Mouse (Mus musculus) lung, adult 2 months (tissue): ENCODE results near the gene Spint1.

ENCODE experiments used
- CTCF ChIP-seq: fragments of 200-500 bp; IDR thresholded peaks from 2 replicates; pipeline ENCODE4 v1.5.1; 2011; ENCODE audit warnings: mild to moderate bottlenecking, low read length, control low read depth; ENCODE audit not compliant: insufficient read depth
- POLR2A ChIP-seq: fragments of 200-500 bp; IDR thresholded peaks from 2 replicates; pipeline ENCODE4 v1.6.1; 2011; ENCODE audit warnings: low read depth, mild to moderate bottlenecking, control low read depth, low read length, borderline replicate concordance; ENCODE audit errors: extremely low read depth

- TF ChIP-seq CTCF = no peak
- peak; percentile 18; the same call in 1 of the 2 replicates for TF ChIP-seq POLR2A
These were observed 25.8 kb downstream of the Spint1 start for GRCm38 (mm10) chr2:119262978-119263377.
